Mouse (Mus musculus) heart, adult 18-20 months (tissue): Measurements from ENCODE around the gene Ing4. TPM values are rescaled to one million over a fixed set of nuclear protein-coding genes. Genes with fewer than 3 reads are reported as not detected.

Experiments used
- DNase-seq, 2 experiments: peaks; one replicate each; pipeline ENCODE4 v3.0.0; 2021 to 2022; ENCODE audit warnings: mixed read lengths in 1 of 2
- long read RNA-seq, 2 experiments: library from polyadenylated mRNA; stranded (forward); transcript quantifications; one replicate each; pipeline ENCODE4 v2.0.0; 2021
- total RNA-seq, 2 experiments: library from RNA; stranded (reverse); gene quantifications; 2 replicates each; pipeline ENCODE4 v1.2.3; 2021

The Ing4 gene
- 10 to 100 TPM; 22.4 to 26.6 TPM for total RNA-seq
- long read RNA-seq, experiment 1, transcript Ing4-201 (8 exons, 1,629 nt) = major isoform, 9 of 17 reads
- long read RNA-seq, experiment 1, partial matches to known transcripts = 0 of 17 reads
- long read RNA-seq, experiment 1, other reads (novel, unspliced or antisense) = 7 of 17 reads
- long read RNA-seq, experiment 2, transcript Ing4-201 (8 exons, 1,629 nt) = major isoform, 6 of 15 reads
- long read RNA-seq, experiment 2, partial matches to known transcripts = 1 of 15 reads
- long read RNA-seq, experiment 2, other reads (novel, unspliced or antisense) = 7 of 15 reads

DNA sequence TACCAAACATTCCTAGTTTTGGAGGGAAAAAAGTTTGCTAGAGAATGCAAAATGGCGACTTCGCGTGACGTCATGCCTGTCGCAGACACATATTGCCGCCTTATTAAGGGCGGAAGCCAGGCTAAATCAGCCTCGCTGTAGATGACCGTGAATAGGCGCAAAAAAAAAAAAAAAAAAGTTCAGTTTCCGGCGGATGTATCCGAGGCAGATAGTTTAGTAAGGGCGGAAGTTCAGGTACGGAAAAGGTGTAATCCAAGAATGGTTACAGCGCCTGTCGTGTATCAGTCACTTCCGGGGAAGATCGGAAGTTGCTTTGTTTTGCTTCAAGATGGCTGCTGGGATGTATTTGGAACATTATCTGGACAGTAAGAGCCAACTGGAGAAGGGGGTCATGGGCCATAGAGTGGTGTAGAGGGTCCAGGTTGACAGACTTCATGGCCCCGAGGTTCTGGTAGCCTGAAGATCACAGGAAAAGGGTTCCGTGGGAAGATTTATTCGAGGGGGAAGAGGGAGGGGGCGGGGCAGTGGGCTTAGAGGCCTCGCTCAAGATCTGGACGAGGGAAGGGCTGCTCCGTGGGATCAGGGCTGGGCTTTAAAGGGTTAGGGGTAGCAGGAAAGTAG is at the start of gene Ing4:
TSS of gene Ing4 (plus strand) at position 228 of the 621 bp plus-strand sequence.
- peak; percentile 94 to 96 for DNase-seq

- no peak for DNase-seq
These were observed 47.3 kb upstream of the Ing4 start for GRCm38 (mm10) chr6:124992241-124992640.

DNA sequence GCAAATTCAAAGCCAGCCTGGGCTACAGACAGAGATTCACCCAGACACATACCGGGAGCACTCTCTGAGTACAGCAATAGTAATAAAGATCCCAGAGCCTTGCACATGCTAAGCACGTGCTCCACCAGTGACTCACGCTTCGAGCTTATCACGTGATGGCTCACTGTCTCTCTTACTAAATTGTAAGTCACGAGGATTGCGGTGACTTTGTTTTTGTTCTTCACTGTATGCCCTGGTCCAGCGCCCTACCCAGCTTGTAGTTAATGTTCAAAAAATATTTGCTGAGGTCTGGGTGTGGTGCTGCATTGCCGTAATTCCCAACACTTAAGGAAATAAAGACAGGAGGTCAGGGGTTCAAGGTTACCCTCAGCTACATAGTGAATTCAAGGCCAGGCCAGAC is 46.2 kb upstream of the Ing4 start:
- DNase-seq = no peak

DNA sequence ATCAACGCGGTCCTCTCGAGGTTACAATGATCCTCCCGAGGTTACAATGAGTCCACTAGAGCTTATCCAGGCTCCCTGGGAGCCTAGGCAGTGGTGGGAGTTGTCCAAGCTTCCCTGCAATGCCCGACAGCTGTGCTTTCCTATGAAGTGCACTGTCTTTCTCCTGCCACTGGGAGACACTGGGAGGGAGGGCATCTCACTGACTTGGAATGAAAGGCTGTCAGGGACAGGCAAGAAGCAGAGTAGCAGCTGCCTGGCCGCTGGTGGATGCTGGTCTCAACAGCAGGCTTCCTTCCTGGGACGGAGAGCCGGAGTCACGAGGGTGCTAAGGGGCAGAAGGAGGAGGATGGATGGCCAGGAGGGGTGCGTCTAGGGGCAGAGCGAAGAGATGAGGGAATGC is 45.7 kb upstream of the Ing4 start:
- no peak for DNase-seq

DNA sequence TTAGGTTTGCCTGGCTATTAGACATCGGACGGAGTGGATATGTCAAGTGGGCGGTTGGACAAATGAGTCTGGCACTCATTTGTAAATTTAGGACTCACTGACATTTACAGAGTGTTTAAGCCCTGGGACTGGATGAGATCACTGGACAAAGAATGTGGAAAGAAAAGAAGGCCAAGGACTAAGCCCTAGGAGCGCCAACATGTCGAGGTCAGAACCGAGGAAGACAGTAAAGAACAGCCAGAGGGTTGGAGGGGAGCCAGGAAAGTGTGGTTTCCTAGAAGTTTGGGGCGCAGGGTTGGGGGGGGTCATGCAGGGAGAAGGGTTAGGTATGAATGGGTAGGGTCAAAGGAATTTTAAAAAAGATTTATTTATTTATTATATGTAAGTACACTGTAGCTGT is 44.3 kb upstream of the Ing4 start:
- DNase-seq = no peak

DNA sequence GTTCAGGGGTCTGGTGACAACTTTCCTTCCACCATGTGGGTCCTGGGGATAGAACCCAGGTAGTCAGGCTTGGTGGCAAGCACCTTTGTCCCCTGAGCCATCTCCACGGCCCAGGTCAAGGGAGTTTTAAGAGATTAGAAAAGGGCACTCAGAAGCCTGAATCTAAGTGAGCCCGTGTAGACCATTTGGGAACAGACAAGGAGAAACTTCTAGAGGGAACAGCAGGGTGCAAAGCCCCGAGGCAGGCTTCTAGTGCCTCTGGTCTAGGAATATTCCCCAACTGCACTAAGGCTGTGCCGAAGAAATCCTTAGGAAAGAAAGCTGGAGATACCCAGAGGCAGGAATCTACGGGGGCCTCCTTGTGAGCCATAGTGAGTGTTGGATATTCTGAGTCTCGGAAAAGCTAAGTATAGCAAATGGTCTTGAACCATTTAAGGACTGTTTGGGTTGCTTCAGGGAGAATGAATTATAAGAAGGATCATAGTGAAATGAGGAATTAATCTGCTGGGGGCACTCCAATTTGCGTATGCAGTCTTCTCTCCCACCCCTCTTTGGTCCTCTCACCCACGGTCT is 43.6 kb upstream of the Ing4 start:
- DNase-seq = no peak

GRCm38 (mm10) chr6:124996551-124997501 is 42.7 kb upstream of the Ing4 start, which contains the start of gene Pianp:
Gene Pianp, plus strand, starts transcription at chr6:124996694.
- DNase-seq = peak; percentile 61 to 86

DNA sequence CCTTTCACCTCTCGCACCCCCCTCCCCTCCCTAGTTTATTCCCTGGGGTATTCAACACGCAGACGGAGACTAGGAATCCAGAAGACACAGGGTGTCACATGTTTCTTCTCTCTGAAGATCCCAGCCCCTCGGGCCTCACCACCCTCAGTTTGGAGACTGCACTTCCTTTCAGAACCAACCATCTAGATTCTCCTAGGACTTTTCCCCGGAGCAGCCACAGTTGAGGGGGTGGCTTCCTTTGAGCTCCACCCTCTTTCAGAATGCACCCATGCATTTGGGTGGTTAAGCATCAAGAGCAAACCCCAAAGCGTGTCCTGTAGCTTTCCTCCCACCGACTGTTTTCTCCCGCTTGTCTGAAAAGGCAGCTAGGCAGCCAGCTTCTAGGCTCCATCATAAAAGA is 41.5 kb upstream of the Ing4 start:
- peak; percentile 11 to 25 for DNase-seq

GRCm38 (mm10) chr6:124999091-124999490 is 40.5 kb upstream of the Ing4 start:
- no peak for DNase-seq

DNA sequence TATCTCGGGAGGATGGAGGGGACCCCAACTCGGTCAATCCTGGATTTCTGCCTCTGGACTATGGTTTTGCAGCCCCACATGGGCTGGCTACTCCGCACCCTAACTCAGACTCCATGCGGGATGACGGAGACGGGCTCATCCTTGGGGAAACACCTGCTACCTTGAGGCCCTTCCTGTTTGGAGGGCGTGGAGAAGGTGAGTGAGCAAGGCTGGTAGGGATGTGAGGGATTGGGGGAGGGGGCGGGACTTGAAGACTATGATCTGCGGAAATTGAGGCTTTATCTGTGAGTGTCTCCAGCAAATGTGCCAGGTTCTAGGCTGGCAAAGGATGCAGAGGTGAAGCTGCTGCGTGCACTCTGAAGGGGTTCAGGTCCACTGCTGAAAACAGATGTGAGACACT is 40.0 kb upstream of the Ing4 start:
- DNase-seq = no peak

DNA sequence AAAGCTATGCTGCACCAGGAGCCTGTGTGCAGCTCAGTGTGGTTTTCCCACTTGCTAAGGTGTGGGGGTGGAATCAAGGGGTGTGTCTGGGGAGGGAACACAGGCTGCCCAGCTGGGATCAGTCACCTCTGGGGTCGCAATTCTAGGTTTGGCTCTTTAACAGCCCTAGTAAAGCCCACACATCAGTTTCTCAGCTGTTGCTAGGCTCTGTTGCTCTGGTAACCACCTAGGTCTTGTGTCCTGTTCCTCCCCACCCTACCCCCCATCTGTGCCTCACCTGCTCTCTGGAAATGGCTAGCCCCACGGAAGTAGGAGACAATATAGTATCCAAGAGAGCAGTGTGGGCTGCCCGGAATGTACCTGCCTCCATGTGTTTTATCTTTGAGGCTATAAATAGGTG is 35.9 kb upstream of the Ing4 start:
- DNase-seq = no peak

- DNase-seq = no peak
These were observed 34.5 kb upstream of the Ing4 start for GRCm38 (mm10) chr6:125005086-125005485.

DNA sequence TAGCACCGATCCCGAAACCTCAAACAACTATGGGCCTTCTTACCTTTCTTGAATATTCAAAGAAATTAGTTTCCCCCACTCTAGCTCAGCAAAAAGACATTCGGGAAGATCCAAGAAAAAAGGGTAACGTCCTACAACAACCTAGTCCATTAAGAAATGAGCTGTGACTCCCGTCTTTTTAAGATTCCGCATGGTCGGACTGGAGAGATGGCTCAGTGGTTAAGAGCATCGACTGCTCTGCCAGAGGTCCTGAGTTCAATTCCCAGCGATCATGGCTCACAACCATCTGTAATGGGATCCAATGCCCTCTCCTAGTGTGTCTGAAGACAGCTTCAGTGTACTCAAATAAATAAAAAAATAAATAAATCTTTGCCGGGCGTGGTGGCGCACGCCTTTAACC is 31.5 kb upstream of the Ing4 start:
- no peak for DNase-seq

DNA sequence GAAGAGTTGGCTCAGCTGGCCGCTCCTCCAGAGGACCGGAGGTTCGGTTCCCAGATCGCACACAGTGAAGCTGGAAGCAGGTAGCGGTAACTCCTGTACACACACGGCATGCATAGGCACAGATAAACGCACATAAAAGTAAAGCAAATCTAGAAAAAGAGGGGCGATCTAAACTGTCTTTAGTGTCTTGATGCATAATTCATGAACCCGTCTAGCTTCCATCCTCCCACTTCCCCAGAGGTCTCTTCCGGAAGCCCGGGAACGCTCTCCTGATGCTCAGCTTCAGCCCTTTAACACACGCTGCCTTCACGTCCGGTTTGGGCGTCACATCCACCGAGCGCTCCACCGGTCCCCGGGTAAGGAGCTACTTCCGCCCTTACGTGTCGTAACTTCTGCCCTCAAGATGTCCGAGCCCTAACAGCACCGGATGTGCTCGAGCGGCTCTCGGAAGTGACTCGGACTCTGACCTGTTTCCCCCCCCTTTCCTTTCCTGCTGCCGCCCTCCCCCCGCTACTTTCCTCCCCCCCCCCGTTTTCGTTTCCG is 30.9 kb upstream of the Ing4 start:
- peak; percentile 98 to 100 for DNase-seq

DNA sequence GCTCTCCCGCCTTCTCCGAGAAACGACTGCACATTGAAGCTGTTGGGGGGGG is 30.6 kb upstream of the Ing4 start, which contains the start of gene Zfp384:
TSS of gene Zfp384 (plus strand) at position 17 of the 52 bp plus-strand sequence.
- DNase-seq = no peak

GRCm38 (mm10) chr6:125009181-125010073 is 30.1 kb upstream of the Ing4 start:
- DNase-seq = peak; percentile 84 to 91

GRCm38 (mm10) chr6:125017682-125018081 is 21.9 kb upstream of the Ing4 start:
- DNase-seq = no peak

DNA sequence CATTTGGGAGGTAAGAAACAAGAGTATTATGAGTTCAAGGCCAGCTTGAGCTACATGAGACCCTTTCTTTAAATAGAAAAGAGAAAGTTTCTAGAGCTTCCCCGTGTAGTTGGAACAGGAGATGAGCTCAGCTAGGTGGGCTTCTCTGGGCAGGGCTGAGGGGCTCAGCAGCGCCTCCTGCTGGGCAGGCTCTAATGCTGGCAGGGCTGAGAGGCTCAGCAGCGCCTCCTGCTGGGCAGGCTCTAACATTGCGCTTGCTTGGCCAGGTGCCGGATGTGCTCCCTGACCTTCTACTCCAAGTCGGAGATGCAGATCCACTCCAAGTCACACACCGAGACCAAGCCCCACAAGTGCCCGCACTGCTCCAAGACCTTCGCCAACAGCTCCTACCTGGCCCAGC is 9.0 kb upstream of the Ing4 start:
- peak; percentile 25 to 38 for DNase-seq

GRCm38 (mm10) chr6:125031604-125032003 is 8.0 kb upstream of the Ing4 start:
- no peak for DNase-seq

DNA sequence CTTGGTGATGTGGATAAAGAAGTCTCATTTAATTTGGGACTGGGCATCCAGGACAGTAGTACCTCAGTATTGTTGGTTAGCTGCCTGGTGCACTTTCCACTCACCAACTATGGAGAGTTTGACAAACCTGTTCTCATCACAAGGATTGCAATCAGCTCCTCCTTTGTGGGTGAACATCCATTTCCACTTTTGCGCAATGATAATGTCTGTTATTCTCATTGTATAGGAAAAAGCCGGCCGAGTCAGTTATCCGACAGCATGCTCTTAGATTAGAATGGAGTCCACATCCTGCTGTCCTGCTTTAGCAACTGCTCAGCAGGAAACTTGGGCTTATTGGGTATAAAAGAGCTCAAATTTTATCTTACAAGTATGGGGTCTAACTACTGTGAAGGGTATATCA is 894 bp upstream of the Ing4 start:
- no peak for DNase-seq

DNA sequence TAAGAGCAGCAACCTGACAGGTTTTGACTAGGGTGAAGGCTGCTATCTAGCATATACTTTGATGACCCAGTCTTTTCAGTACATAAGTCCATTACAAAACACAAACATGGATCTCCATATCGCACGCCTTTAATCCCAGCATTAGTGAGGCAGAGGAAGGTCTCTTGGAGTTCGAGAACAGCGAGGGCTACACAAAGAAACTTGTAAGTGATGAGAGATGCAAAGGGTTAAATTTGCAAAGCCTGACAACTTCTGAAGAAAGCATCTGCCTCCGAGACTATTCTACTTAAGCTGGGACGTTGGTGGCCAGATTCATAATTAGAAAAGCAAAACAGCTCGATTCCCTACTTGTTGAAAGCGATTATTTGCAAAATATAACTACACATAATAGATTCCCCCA is 429 bp upstream of the Ing4 start:
- DNase-seq = no peak

- DNase-seq = no peak
These were observed 661 bp downstream of the Ing4 start for GRCm38 (mm10) chr6:125040221-125040620.
